Mouse (Mus musculus): ENCODE measurements around the gene Igsf3.

- TF ChIP-seq GATA1 (IDR thresholded peaks at IDR 0.05; ENCODE audit: low read length) (no peak), TAL1 (IDR thresholded peaks at IDR 0.05; ENCODE audit: low read length) (no peak)
Measured at GRCm38 (mm10) chr3:101398877-101399276, 22.0 kb downstream of the Igsf3 start.
